Mouse (Mus musculus) inflammation-experienced regulatory T-cells, adult 6 months (primary cell): ENCODE data around the gene Ptpn22. TPM values are rescaled to one million over a fixed set of nuclear protein-coding genes. Genes with fewer than 3 reads are reported as not detected.
A peak's percentile ranks its signal among the peaks of the same experiment; 100 is the strongest.

ENCODE experiments used
- ATAC-seq: one replicate; pipeline ENCODE4 v1.8.0; 2017
- polyA plus RNA-seq, 3 experiments: library from polyadenylated mRNA; unstranded; fragments of 100-300 nt; shearing (Covaris generic); gene quantifications; one replicate each; pipeline ENCODE4 v1.2.1; 2017

Gene Ptpn22
- polyA plus RNA-seq, 3 experiments from 2014 or later = 410 to 567 (median 415) TPM

DNA sequence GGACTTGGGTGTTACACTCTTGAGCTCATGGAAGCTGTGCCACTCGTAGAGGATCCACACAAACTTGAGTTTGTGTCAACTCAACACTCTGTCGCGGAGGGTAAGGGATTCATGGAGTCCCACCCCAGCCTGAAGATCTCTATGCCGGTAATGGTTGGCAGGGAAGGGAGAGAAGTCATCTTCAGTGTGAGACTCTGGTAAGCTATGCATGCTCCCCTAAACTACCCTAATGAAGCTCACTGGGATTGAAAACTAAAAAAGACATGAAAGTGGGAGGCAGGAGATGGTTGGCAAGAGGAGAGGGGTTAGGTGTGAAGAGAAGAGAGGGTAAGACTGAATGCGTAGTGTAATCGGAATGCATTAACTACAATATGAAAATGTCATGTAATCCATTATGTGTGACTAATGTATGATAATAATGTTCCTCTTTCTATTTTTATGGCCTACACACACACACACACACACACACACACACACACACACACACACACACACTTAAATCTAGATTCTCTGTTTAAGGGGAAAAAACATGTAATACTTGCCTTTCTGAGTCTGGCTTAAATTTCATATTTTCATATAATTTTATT is 1.5 kb upstream of the Ptpn22 start:
- no peak for ATAC-seq

DNA sequence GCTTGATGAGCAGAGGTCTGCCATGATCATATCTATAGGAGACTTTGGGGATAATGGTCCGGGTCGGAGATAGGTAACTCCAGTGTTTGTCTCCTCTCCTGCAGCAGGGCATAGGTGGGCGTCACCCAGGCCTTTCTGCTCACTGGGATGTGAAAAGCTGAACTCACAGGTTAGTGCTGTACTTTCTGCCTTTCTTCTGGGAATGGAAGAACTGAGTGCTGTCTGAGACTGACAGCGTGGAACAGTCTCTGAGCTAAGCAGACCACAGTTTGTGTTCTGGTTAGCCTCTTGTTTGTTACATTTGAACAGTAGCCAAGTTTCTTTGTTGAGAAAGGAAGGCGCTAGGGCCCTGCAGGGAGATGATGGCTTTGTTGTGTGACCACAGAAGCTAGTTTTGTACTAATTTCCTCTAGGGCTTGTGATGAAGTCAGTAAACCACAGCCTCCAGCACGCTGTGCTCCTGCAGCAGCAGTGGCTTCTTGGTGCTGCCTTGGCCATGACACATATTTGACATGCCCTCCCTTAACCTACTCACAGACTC is 326 bp downstream of the Ptpn22 start:
- ATAC-seq = peak; percentile 76

DNA sequence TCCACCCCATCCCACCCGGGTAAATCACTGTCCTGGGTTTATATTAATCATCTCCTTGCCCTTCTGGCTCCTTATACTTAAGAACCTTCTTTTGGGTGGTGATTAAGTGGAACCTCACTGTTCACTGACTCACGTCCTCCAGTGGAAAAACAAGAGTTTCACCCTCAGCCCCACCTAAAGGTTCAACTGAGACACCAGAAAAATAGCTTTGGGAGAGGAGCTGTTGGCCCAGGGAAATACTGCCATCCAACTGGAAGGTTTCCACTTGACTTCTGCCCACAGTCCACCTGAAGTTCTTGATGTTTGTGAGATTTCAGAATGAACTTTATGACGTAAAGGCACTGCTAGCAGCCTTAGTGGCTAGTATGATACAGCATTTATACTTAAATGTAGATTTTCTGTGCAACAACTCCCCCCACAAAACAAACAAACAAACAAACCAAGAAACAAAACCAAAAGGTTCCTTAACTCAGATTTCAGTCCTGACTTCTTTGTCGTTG is 3.2 kb downstream of the Ptpn22 start:
- no peak for ATAC-seq

DNA sequence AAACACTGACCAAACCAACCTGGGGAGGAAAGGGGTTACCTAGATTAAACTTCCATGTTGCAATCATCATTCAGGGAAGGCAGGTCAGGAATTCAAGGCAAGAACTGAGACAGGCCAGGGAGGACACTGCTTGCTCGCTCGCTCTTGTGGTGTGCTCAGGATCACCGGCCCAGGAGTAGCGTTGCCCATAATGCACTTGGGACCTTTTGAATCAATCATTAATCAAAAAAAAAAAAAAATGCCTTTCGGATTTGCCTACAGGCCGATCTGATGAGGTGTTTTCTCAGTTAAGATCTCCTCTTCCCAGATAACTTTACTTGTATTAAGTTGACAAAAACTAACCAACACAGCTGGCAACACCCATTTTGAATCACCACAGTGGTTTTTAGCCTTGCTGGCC is 4.6 kb downstream of the Ptpn22 start:
- no peak for ATAC-seq

DNA sequence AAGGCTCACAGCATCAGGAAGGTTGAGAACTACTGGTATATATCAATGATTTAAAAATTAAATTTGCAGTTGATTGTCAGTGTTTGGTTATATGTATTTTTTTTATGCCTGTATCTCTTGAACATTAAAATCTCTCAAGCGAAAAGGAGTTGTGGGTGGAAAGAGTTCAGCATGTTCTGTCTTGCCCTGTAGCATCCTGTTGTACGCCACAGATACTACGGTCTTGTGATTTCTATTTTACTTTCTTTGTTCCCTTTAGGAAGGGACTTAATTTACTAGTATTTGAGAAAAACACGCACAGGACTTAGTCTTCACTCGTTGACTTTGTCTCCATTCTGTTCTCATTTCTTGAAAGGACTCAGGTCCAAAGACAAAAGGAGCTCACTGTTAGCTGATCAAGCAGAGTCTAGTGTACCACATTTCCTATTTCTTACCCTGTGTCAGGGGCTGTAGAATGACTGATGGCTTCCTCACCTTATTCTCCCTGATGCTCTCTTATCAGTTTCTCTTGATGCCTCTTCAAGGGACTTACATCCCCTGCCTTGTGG is 7.9 kb downstream of the Ptpn22 start:
- ATAC-seq = peak; percentile 47

DNA sequence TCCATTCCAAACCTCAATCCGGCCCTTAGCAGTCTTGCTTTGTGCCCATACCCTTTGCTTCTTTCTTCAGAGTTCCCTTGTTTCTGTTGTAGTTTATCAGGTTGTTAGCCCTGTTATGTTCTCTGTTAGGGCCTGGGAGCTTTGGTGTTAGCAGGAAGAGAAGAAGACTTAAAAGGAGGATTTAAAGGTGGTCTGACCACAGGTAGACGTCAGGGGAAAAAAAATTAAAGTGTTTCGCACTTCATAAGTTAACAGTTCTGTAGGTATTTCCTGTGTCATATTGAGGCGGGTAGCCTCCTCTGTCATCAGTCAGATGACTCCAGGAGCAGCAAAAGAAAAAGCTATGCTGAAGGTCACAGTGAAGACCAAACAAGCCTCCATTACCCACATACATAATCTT is 8.4 kb downstream of the Ptpn22 start:
- ATAC-seq = peak; percentile 77

DNA sequence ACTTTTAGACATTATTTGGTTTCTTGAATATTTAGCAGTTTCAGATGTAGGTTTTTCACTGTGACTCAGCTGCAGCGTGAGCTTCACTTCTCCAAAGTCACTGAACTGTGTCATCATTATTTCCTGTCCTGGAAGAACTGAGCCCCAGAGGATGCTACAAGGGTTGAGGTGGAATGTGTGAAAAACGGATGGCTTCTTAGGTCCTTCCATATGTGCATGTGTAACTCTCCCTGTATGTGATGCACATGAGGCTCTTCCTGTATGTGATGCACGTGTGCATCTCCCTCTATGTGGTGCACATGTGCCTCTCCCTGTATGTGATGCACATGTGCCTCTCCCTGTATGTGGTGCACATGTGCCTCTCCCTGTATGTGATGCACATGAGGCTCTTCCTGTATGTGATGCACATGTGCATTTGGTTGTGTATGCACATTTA is 13.1 kb downstream of the Ptpn22 start:
- ATAC-seq = peak; percentile 48

DNA sequence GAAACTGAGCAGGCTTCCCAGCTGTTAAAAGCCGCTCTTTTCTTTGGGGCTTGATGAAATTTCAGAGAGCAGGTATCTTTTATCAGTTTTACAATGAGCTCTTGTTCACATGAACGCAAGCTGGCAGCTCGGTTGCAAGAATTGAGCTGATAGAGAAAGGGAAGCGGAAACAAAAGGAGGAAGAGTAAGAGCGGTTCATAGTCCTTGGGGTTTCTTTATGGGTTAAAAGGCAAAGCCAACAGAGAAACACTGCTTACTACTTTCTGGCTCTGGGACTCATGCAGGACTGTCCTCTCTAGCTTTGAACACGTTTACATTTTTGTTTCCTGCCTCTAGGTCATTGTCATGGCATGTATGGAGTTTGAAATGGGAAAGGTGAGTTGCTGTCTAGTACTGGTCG is 14.7 kb downstream of the Ptpn22 start:
- no peak for ATAC-seq

DNA sequence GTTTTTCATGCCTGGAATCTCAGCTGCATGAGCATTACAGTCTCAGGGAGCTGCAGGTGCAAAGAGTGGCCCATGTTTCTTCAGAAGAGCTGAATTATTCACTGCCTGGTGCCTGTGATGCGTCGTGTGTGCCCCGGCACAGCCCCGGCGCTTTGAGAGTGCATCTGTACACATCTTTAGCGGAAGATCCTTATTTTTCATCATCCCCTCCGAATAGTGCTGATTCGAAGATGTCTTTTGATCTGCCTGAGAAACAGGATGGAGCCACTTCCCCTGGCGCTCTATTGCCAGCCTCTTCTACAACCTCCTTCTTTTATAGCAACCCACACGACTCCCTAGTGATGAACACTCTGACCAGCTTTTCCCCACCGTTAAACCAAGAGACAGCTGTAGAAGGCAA is 26.4 kb downstream of the Ptpn22 start:
- peak; percentile 69 for ATAC-seq

DNA sequence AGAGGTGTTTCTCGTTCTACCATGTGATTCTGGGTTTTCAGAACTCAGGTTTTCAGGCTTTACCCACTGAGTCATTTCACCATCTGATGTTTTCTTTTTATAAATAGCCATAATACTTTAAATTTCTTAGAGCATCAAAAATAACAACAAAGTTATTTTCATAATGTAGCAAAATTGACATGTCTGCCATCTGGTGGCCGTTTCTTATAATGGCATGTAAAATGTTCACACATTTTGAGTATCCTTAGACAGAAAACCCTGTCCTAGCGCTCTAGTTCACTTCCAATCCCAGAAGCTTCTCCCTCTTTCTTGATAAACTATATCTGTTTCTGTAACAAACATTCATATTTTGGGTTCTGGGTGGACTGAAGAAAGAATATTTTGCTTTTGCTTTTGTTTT is 28.0 kb downstream of the Ptpn22 start:
- ATAC-seq = peak; percentile 51

DNA sequence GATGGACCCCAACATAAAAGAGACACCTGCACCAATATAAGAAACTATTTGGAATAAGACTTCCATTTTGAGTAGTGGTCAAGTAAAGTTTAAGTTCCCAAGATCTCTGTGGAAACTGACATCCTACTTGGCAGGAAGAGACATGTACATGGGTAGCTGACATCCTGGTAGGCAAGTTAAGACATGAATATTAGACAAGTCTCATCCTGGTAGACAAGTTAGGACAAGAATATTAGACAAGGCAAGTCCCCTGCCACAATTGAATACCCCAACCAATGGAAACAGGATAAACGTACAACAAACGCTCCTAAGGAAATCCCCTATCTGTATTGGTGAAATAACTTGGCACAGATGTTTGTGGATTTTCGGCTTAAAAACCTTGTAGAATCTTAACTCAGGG is 33.8 kb downstream of the Ptpn22 start:
- ATAC-seq = no peak

DNA sequence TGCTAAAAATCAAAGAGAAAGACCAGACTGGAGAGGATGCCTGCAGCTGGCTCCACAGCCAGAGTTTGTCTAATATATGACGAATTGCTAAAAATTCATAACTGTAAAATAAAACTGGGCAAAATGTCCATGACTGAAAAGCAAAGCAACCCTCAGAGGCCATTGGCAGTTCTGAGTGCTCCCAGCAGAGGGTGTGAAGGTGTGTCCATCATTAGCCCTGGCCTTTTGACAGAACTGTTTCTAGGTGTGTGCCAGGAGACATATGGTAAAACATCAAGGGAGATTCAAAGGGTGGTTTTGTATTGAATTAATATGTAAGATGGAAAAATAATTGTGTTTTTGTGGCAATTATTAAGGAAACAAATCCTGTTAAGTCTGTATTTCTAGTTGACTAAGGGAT is 45.1 kb downstream of the Ptpn22 start:
- ATAC-seq = peak; percentile 27

DNA sequence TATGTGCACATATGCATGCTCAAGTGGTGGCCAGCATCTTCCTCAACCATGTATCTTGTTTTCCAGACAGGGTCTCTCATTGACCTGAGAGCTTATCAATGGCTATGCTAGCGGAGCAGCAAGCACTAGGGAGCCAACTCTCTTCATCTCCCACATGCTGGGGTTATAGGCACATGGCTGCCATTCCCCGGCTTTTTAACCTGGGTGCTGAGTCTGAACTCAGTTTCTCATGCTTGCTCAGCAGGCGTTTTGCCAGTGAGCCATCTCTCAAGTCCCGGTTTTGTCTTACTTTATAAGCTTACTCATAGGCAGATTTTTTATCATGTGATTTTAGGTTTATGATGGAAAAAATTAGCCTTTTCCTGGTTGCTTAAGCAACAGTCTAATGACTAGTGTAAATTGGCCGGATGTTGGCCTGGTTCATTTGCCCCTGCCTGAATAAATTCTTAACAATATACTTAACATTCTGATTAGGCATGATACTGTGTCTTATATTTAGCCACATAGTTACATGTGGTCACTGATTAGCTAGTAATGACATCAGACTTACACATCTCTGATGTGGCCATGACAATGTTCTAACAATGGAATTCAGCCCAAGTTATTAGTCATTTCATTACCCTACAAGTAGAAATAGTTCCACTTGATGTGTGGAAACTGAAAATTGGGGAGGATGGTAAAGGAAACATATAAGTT is 47.9 kb downstream of the Ptpn22 start:
- ATAC-seq = peak; percentile 84

DNA sequence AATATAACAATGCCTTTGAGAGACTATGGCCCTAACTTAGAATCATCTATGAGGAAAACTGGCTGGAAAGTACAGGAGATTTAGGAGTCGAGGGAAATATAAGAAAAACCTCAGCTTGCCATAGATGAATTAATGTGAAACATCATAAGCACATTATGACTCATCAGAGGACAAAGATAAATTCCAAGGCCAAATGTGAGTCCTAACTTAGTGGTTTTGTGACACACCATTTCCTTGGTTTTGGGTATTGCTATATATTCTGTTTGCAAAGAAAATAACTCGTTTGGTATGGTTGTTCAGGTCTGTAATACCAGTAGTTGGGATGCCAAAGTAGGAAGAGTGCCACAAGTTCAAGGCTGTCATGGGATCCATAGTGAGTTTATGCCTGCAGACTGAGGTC is 49.2 kb downstream of the Ptpn22 start:
- no peak for ATAC-seq

DNA sequence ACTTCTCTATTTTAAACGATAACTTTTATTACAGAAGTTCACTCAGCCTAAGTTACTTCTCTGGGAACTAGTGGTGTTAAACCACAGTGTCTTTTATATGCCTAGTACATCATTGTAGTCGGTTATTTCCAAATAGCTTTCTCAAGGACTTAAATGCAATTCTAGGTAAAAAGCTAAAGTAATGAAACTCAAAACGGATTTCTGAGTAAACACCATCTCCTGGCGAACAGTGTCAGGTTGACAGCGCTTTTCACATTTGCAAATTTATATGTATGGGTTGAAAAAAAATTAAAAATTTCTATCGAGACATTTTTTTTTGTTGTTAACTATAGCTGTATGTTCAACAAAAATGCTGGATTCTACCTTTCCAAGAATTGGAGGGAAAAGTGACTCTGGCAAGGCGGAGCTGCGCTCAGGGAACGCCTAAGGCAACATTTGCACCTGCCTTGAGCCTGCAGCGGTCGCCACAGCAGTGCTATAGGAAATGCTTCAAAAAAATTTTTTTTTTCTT is 53.9 kb downstream of the Ptpn22 start:
- no peak for ATAC-seq

DNA sequence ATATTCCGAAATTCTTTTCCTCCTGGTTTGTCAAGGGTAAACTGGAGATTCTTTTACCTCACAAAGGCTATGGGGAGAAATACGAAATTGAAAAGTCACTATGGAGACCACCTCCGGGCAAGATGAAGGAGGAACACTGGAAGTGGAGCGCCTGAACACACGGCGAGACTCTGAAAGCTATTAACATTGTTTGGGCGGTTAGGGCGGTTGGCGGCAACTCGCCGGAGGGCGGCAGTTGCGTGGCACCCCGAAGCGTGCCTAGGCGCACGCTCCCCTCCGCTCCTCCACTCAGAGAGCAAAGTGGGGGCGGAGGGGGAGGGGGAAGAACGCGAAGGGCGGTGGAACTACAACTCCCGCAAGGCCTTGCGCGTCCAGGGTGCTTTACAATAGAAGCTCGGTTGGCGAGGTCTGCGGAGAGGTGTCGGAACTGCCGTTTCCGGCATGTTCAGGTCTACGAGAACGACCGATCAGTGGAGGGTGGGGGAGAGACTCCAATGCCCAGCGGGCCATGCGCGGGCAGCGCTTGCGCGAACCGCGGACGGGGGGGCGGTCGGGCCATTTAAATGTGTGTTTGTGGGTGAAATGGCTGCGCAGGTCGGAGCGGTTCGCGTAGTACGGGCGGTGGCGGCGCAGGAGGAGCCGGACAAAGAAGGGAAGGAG is 54.5 kb downstream of the Ptpn22 start, which contains the start of gene Rsbn1:
Gene Rsbn1 (plus strand): TSS at position 111 of the 660 bp plus-strand sequence.
- ATAC-seq = peak; percentile 94

DNA sequence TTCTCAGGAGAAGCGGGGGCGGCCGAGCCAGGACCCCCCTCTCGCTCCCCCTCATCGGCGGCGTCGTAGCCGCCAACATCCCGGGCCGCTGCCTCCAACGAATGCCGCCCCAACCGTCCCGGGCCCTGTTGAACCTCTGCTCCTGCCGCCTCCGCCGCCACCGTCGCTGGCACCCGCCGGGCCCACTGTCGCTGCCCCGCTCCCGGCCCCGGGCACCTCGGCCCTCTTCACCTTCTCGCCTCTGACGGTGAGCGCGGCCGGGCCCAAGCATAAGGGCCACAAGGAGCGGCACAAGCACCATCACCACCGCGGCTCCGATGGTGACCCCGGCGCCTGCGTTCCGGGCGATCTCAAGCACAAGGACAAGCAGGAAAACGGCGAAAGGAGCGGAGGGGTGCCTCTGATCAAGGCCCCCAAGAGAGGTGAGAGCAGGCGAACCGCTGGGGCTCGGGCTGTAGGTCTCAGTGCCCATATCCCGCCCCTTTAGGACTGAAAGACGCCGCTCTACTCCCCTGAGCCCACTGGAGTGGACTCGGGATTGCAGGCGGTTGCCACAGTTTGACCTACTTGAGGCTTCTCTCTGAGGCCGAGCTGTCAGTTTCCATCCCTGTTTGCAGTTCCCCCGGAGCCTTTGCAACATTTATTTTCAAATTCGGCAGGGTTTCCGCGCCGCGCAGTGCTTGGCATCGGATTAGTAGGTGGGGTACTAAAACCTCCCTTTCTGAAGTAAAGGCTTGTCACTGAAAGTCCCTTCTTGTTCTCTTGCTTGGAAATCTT is 55.3 kb downstream of the Ptpn22 start:
- peak; percentile 20 for ATAC-seq

DNA sequence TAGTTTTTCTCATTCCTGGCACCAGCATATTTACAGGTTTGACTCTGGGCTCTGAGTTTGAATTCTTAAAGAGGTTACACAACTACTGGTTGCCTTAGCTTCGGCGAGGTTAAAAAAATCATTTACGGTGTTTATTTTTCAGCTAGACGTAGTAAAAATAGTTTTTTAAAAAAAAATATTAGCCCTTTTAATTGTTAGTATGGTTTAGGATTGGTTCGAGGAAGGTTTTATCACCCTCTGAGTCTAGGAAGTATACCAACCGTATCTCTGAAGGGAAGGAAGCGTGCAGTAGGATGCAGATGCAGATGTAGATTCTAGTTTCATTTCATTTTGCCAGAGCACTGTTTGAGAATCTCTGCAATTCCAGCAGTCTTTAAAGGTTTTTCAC is 55.9 kb downstream of the Ptpn22 start:
- no peak for ATAC-seq

DNA sequence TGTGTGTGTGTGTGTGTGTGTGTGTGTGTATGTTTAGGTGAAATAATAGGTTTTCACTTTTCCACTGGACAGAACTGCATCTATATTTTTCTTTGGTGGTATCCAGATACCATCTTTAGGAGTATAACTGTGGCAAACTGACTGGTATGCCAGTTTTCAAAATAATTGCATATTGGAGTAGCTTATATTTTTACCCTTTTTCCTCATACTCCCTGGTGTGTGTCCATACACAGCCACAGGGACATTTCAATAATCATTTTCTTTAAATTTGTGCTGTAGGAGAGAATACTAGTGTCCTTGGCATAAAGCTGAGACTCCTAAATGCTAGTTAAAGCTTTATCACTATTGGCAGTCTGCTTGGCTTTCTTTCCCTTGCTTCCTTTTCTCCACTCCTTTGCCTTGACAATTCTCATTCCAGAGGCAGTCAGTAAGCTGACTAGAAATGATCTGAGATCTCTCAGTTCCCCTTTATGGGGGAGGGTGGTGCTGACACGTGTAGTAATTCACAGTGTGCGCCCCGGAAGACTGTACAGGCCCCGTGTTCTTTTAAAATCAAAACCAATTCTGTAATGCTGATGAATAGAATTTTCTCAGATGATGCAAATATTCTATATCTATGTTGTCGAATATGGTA is 56.7 kb downstream of the Ptpn22 start:
- no peak for ATAC-seq

DNA sequence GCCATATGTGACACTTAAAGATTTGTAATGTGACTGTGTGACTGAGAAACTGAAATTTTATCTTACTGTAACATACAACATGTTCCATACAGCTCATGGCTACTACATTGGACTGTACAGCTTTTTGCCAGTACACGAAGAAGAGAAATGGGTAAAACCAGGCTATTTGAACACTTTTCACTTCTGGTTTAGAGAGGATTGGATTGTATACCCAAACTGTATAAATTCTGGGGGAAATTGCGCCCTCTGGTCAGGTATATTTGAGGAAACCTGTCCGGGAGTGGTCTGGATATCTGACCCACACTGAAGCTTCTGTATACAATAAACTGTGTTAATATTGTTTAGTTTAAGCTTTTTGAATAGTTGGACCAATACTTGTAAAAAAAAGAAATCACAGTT is 57.2 kb downstream of the Ptpn22 start:
- no peak for ATAC-seq

DNA sequence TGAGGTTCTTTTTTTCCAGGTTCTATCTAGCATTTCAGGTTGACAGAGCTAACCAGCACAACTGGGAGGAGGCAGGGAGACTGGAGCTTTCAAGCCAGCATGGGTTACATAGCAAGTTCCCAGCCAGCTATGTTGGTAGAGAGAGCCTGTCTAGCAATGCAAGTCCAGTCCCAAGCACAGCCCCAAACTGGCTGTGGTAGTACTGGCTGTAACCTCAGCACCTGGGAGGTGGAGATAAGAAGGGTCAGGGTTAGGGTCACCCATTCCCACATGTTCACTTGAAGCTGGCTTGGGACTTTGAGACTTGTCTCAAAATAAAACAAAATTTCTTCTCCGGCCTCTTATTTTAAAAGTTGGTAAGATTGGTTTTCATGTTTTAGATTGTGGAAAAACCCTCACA is 60.5 kb downstream of the Ptpn22 start:
- ATAC-seq = no peak

DNA sequence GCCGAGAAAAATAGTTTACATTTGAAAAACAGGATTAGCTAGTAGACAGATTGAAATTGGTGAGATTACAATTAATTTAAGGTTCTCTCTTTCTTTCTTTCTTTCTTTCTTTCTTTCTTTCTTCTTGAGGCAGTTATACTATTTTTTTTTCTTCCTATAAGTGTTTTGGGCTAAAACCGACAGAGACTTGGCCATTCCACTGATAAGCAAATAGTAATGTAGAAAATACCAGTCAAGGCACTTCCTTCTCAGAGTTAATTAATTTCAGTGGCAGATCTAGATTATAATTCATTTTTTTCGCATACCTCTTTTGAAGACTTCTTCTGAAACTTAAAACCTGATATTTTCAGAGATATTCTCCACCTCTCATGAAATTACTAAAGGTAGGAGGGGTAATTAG is 65.7 kb downstream of the Ptpn22 start:
- ATAC-seq = no peak
